Comparison of ENCODE assay signal across 16 mouse cellular contexts in genomic region chr12:29998895-29999294, GRCm38 (mm10).
"Had no signal": no experiment of that assay in that cellular context is flagged by ENCODE, and none has a peak within 500 bp of the region (broad histone marks: within the 10 kb centered on the region; RNA-seq: fewer than 3 reads in every experiment).

No protein-coding gene starts in this region.

- H3K27me3 ChIP-seq: lung, embryonic 15.5 days; megakaryocyte, embryonic 14.5 days; midbrain, embryonic 13.5 days; midbrain, embryonic 15.5 days; neural tube, embryonic 12.5 days; stomach, embryonic 15.5 days had no signal

- H3K4me2 ChIP-seq: lung, embryonic 15.5 days; midbrain, embryonic 11.5 days; midbrain, embryonic 13.5 days; midbrain, embryonic 15.5 days; neural tube, embryonic 12.5 days; stomach, embryonic 15.5 days had no signal

- H3K27ac ChIP-seq: lung, embryonic 15.5 days; macrophage; midbrain, embryonic 13.5 days; midbrain, embryonic 15.5 days; neural tube, embryonic 12.5 days; stomach, embryonic 15.5 days; stomach, postnatal 0 days had no signal

- ATAC-seq: liver, postnatal 0 days; midbrain, embryonic 13.5 days; midbrain, embryonic 15.5 days had no signal

- H3K9ac ChIP-seq: liver, postnatal 0 days; lung, embryonic 15.5 days; midbrain, embryonic 13.5 days; midbrain, embryonic 15.5 days; neural tube, embryonic 12.5 days; stomach, embryonic 15.5 days had no signal

- H3K4me1 ChIP-seq: lung, embryonic 15.5 days; megakaryocyte, embryonic 14.5 days; midbrain, embryonic 15.5 days; stomach, embryonic 15.5 days had no signal

- H3K4me3 ChIP-seq: lung, embryonic 15.5 days; megakaryocyte, embryonic 14.5 days; midbrain, embryonic 13.5 days; midbrain, embryonic 15.5 days; neural tube, embryonic 12.5 days; stomach, embryonic 15.5 days had no signal

- H3K9me3 ChIP-seq: lung, embryonic 15.5 days; midbrain, embryonic 13.5 days; midbrain, embryonic 15.5 days; neural tube, embryonic 12.5 days; stomach, embryonic 15.5 days had no signal

- DNase-seq: liver, postnatal 0 days; lung, adult 2 months; lung, postnatal 10 days; right cerebral cortex, postnatal 14 days; thymus, adult 2 months; thymus, postnatal 25 days; thymus, postnatal 4 days had no signal
